Mouse (Mus musculus): Measurements from ENCODE around the gene Slc5a5. TPM values are rescaled to one million over a fixed set of nuclear protein-coding genes. Genes with fewer than 3 reads are reported as not detected.
A peak's percentile ranks its signal among the peaks of the same experiment; 100 is the strongest.

The Slc5a5 gene
- polyA plus RNA-seq, 1 experiment from 2014 or later, result 0.71 TPM

- no peaks in the 10 kb centered on the region for H3K9me3 ChIP-seq (ENCODE audit: control insufficient read depth, low read length)
- H3K4me3 ChIP-seq (ENCODE audit: low read depth, low read length), result no peak overlapping the region
- no peak overlapping the region for H3K4me2 ChIP-seq (replicated peaks; ENCODE audit: low read depth, low read length)
- no peaks in the 10 kb centered on the region for H3K27me3 ChIP-seq (ENCODE audit: control insufficient read depth, insufficient read depth, low read length)
- no peaks in the 10 kb centered on the region for H3K36me3 ChIP-seq (ENCODE audit: control insufficient read depth, insufficient read depth, low read length)
- DNase-seq (ENCODE audit: low spot score), result no peak
- WGBS, result 88% methylated on average over 5 of the region's 5 CpGs
- no peak overlapping the region for H3K27ac ChIP-seq (ENCODE audit: low read depth, low read length)
- peaks cover 11% of the 10 kb centered on the region; the same call in 1 of the 2 replicates for H3K4me1 ChIP-seq (replicated peaks; ENCODE audit: control insufficient read depth, insufficient read depth, low read length)
- no peak for ATAC-seq (ENCODE audit: low FRiP score)
- no peak overlapping the region for H3K9ac ChIP-seq (ENCODE audit: low read depth, low read length)
Observed at GRCm38 (mm10) chr8:70871195-70871807, 21.3 kb downstream of the Slc5a5 start.

- no peak overlapping the region for H3K4me3 ChIP-seq (ENCODE audit: low read depth, low read length)
Observed at GRCm38 (mm10) chr8:70869601-70870041, 22.9 kb downstream of the Slc5a5 start.

GRCm38 (mm10) chr8:70869199-70869571, 23.4 kb downstream of the Slc5a5 start:
- Histone ChIP-seq H3K4me1 (replicated peaks; ENCODE audit: control insufficient read depth, insufficient read depth, low read length) (peaks cover 22% of the 10 kb centered on the region), H3K9ac (ENCODE audit: low read depth, low read length) (peak overlapping the region; percentile 36; the same call in 1 of the 2 replicates), H3K36me3 (ENCODE audit: control insufficient read depth, insufficient read depth, low read length) (no peaks in the 10 kb centered on the region), H3K9me3 (ENCODE audit: control insufficient read depth, low read length) (no peaks in the 10 kb centered on the region), H3K27me3 (ENCODE audit: control insufficient read depth, insufficient read depth, low read length) (no peaks in the 10 kb centered on the region), H3K4me3 (ENCODE audit: low read depth, low read length) (peak overlapping the region; percentile 6; the same call in 1 of the 2 replicates), H3K27ac (ENCODE audit: low read depth, low read length) (peak overlapping the region; percentile 61), H3K4me2 (replicated peaks; ENCODE audit: low read depth, low read length) (no peak overlapping the region)
- no peak for DNase-seq (ENCODE audit: low spot score)
- WGBS, result 43% methylated on average over 5 of the region's 5 CpGs
- ATAC-seq (ENCODE audit: low FRiP score), result no peak

More at GRCm38 (mm10) chr8:70869601-70870041, 22.9 kb downstream of the Slc5a5 start:
- Histone ChIP-seq H3K9ac (ENCODE audit: low read depth, low read length) (0 out of 2 replicates have a peak overlapping the region, but pooled peaks have one; percentile 36), H3K4me2 (replicated peaks; ENCODE audit: low read depth, low read length) (no peak overlapping the region), H3K9me3 (ENCODE audit: control insufficient read depth, low read length) (no peaks in the 10 kb centered on the region), H3K36me3 (ENCODE audit: control insufficient read depth, insufficient read depth, low read length) (no peaks in the 10 kb centered on the region), H3K27ac (ENCODE audit: low read depth, low read length) (peak overlapping the region; percentile 61; the same call in 1 of the 2 replicates), H3K4me1 (replicated peaks; ENCODE audit: control insufficient read depth, insufficient read depth, low read length) (peaks cover 18% of the 10 kb centered on the region), H3K27me3 (ENCODE audit: control insufficient read depth, insufficient read depth, low read length) (no peaks in the 10 kb centered on the region)
- peak; percentile 83 for DNase-seq (ENCODE audit: low spot score)
- 48% methylated on average over 16 of the region's 16 CpGs for WGBS
- ATAC-seq (ENCODE audit: low FRiP score), result no peak

- H3K4me1 ChIP-seq (replicated peaks; ENCODE audit: control insufficient read depth, insufficient read depth, low read length), result peaks cover 24% of the 10 kb centered on the region
Observed at GRCm38 (mm10) chr8:70868559-70869198, 23.9 kb downstream of the Slc5a5 start.

GRCm38 (mm10) chr8:70866566-70866965, 26.0 kb downstream of the Slc5a5 start:
- Histone ChIP-seq H3K27me3 (ENCODE audit: control insufficient read depth, insufficient read depth, low read length) (0 out of 2 replicates have a peak, but pooled peaks cover 6% of the 10 kb centered on the region), H3K36me3 (ENCODE audit: control insufficient read depth, insufficient read depth, low read length) (no peaks in the 10 kb centered on the region), H3K9ac (ENCODE audit: low read depth, low read length) (no peak overlapping the region; the same call in 1 of the 2 replicates), H3K4me1 (replicated peaks; ENCODE audit: control insufficient read depth, insufficient read depth, low read length) (peaks cover 34% of the 10 kb centered on the region), H3K4me3 (ENCODE audit: low read depth, low read length) (no peak overlapping the region), H3K4me2 (replicated peaks; ENCODE audit: low read depth, low read length) (peak overlapping the region; percentile 95; the same call in 1 of the 2 replicates), H3K9me3 (ENCODE audit: control insufficient read depth, low read length) (no peaks in the 10 kb centered on the region), H3K27ac (ENCODE audit: low read depth, low read length) (peak overlapping the region; percentile 91)
- 88% methylated on average over 7 of the region's 7 CpGs for WGBS
- no peak for DNase-seq (ENCODE audit: low spot score)
- ATAC-seq (ENCODE audit: low FRiP score), result no peak

More at GRCm38 (mm10) chr8:70868559-70869198, 23.9 kb downstream of the Slc5a5 start:
- DNase-seq (ENCODE audit: low spot score) (peak; percentile 60), ATAC-seq (ENCODE audit: low FRiP score) (no peak)
- Histone ChIP-seq H3K4me3 (ENCODE audit: low read depth, low read length) (peak overlapping the region; percentile 6; the same call in 1 of the 2 replicates), H3K36me3 (ENCODE audit: control insufficient read depth, insufficient read depth, low read length) (no peaks in the 10 kb centered on the region), H3K9ac (ENCODE audit: low read depth, low read length) (peak overlapping the region; percentile 36; the same call in 1 of the 2 replicates), H3K9me3 (ENCODE audit: control insufficient read depth, low read length) (no peaks in the 10 kb centered on the region), H3K27ac (ENCODE audit: low read depth, low read length) (peak overlapping the region; percentile 61), H3K27me3 (ENCODE audit: control insufficient read depth, insufficient read depth, low read length) (no peaks in the 10 kb centered on the region), H3K4me2 (replicated peaks; ENCODE audit: low read depth, low read length) (peak overlapping the region; percentile 23; the same call in 1 of the 2 replicates)
- 14% methylated on average over 40 of the region's 40 CpGs for WGBS

GRCm38 (mm10) chr8:70866001-70866520, 26.5 kb downstream of the Slc5a5 start:
- 0 out of 2 replicates have a peak, but pooled peaks cover 8% of the 10 kb centered on the region for H3K27me3 ChIP-seq (ENCODE audit: control insufficient read depth, insufficient read depth, low read length)
- peak overlapping the region; percentile 95 for H3K4me2 ChIP-seq (replicated peaks; ENCODE audit: low read depth, low read length)
- H3K36me3 ChIP-seq (ENCODE audit: control insufficient read depth, insufficient read depth, low read length), result no peaks in the 10 kb centered on the region
- H3K4me3 ChIP-seq (ENCODE audit: low read depth, low read length), result 0 out of 2 replicates have a peak overlapping the region, but pooled peaks have one; percentile 22
- 8% methylated on average over 12 of the region's 12 CpGs for WGBS
- peak overlapping the region; percentile 91 for H3K27ac ChIP-seq (ENCODE audit: low read depth, low read length)
- H3K4me1 ChIP-seq (replicated peaks; ENCODE audit: control insufficient read depth, insufficient read depth, low read length), result peaks cover 36% of the 10 kb centered on the region
- H3K9ac ChIP-seq (ENCODE audit: low read depth, low read length), result peak overlapping the region; percentile 55
- ATAC-seq (ENCODE audit: low FRiP score) (peak; percentile 8), DNase-seq (ENCODE audit: low spot score) (no peak)
- H3K9me3 ChIP-seq (ENCODE audit: control insufficient read depth, low read length), result no peaks in the 10 kb centered on the region

GRCm38 (mm10) chr8:70865350-70866000, 27.1 kb downstream of the Slc5a5 start:
- H3K4me3 ChIP-seq (ENCODE audit: low read depth, low read length), result peak overlapping the region; percentile 60
- peaks cover 36% of the 10 kb centered on the region for H3K4me1 ChIP-seq (replicated peaks; ENCODE audit: control insufficient read depth, insufficient read depth, low read length)
- H3K36me3 ChIP-seq (ENCODE audit: control insufficient read depth, insufficient read depth, low read length), result no peaks in the 10 kb centered on the region
- peak overlapping the region; percentile 99 for H3K27ac ChIP-seq (ENCODE audit: low read depth, low read length)
- no peaks in the 10 kb centered on the region for H3K9me3 ChIP-seq (ENCODE audit: control insufficient read depth, low read length)
- DNase-seq (ENCODE audit: low spot score) (peak; percentile 100), ATAC-seq (ENCODE audit: low FRiP score) (peak; percentile 85)
- peak overlapping the region; percentile 74 for H3K9ac ChIP-seq (ENCODE audit: low read depth, low read length)
- 2% methylated on average over 45 of the region's 46 CpGs for WGBS
- H3K4me2 ChIP-seq (replicated peaks; ENCODE audit: low read depth, low read length), result peak overlapping the region; percentile 95
- H3K27me3 ChIP-seq (ENCODE audit: control insufficient read depth, insufficient read depth, low read length), result 0 out of 2 replicates have a peak, but pooled peaks cover 8% of the 10 kb centered on the region

GRCm38 (mm10) chr8:70864712-70865221, 27.8 kb downstream of the Slc5a5 start:
- Histone ChIP-seq H3K36me3 (ENCODE audit: control insufficient read depth, insufficient read depth, low read length) (no peaks in the 10 kb centered on the region), H3K4me3 (ENCODE audit: low read depth, low read length) (peak overlapping the region; percentile 60), H3K4me2 (replicated peaks; ENCODE audit: low read depth, low read length) (peak overlapping the region; percentile 95), H3K9me3 (ENCODE audit: control insufficient read depth, low read length) (no peaks in the 10 kb centered on the region), H3K4me1 (replicated peaks; ENCODE audit: control insufficient read depth, insufficient read depth, low read length) (peaks cover 34% of the 10 kb centered on the region), H3K27me3 (ENCODE audit: control insufficient read depth, insufficient read depth, low read length) (0 out of 2 replicates have a peak, but pooled peaks cover 8% of the 10 kb centered on the region), H3K9ac (ENCODE audit: low read depth, low read length) (peak overlapping the region; percentile 74), H3K27ac (ENCODE audit: low read depth, low read length) (peak overlapping the region; percentile 99)
- ATAC-seq (ENCODE audit: low FRiP score) (peak; percentile 26), DNase-seq (ENCODE audit: low spot score) (peak; percentile 76)
- under 1% methylated on average over 24 of the region's 24 CpGs for whole genome bisulfite sequencing
